Mouse (Mus musculus) neural tube, embryonic 14.5 days (tissue): ENCODE data around the gene Tfr2. TPM values are rescaled to one million over a fixed set of nuclear protein-coding genes. Genes with fewer than 3 reads are reported as not detected.

Experiments used
- ATAC-seq: fragments of 200-750 bp; cut with Nextera tagmentation; 2 replicates; pipeline ENCODE4 v1.8.0; 2017; ENCODE audit warnings: low read depth, mild to moderate bottlenecking, moderate TSS enrichment, moderate library complexity
- H3K27ac ChIP-seq: fragments of 300-500 bp; sonication (generic); 2 replicates; pipeline ENCODE4 v1.5.1; 2014; ENCODE audit warnings: low read depth, mild to moderate bottlenecking, control low read depth, low read length, moderate library complexity, mixed read lengths
- H3K27me3 ChIP-seq: fragments of 300-500 bp; sonication (generic); 2 replicates; pipeline ENCODE4 v1.6.1; 2014; ENCODE audit warnings: low read length; ENCODE audit not compliant: control insufficient read depth, insufficient read depth
- H3K36me3 ChIP-seq: fragments of 300-500 bp; sonication (generic); 2 replicates; pipeline ENCODE4 v1.6.1; 2014; ENCODE audit warnings: low read length, mixed read lengths; ENCODE audit not compliant: control insufficient read depth, insufficient read depth
- H3K4me1 ChIP-seq: fragments of 300-500 bp; sonication (generic); 2 replicates; pipeline ENCODE4 v1.6.1; 2014; ENCODE audit warnings: low read length; ENCODE audit not compliant: control insufficient read depth, insufficient read depth
- H3K4me2 ChIP-seq: fragments of 300-500 bp; sonication (generic); 2 replicates; pipeline ENCODE4 v1.6.1; 2014; ENCODE audit warnings: mild to moderate bottlenecking, low read depth, low read length, control low read depth
- H3K4me3 ChIP-seq: fragments of 300-500 bp; sonication (generic); 2 replicates; pipeline ENCODE4 v1.5.1; 2014; ENCODE audit warnings: low read depth, low read length, control low read depth, mixed read lengths
- H3K9ac ChIP-seq: fragments of 300-500 bp; sonication (generic); replicated peaks from 2 replicates; pipeline ENCODE4 v1.6.1; 2014; ENCODE audit warnings: low read depth, mild to moderate bottlenecking, control low read depth, low read length, mixed read lengths
- H3K9me3 ChIP-seq: fragments of 300-500 bp; sonication (generic); 2 replicates; pipeline ENCODE4 v1.6.1; 2016; ENCODE audit warnings: low read length; ENCODE audit not compliant: control insufficient read depth
- WGBS: fragments of 180-500 bp; shearing (Covaris S2); extraction: QIAGEN DNeasy Blood & Tissue Kit; methylation state at CpG from one replicate; pipeline ENCODE4 v1.1.7; 2014; 5-methylcytosine and 5-hydroxymethylcytosine counted together
- polyA plus RNA-seq: library from polyadenylated mRNA; unstranded; fragments of >200 nt; fragmentation: Nextera tagmentation; extraction: Ambion mirVana; gene quantifications from 2 replicates; pipeline ENCODE4 v1.2.1, GENCODE M21; 2014

The Tfr2 gene
- polyA plus RNA-seq, 1 experiment from 2014 or later = 5.8 TPM

GRCm38 (mm10) chr5:137527413-137527812, 42.2 kb upstream of the Tfr2 start:
- WGBS = 33% methylated on average over 1 of the region's 1 CpGs
- no peak overlapping the region for H3K4me2 ChIP-seq
- H3K4me1 ChIP-seq = peaks cover 11% of the 10 kb centered on the region; the same call in 1 of the 2 replicates
- H3K9me3 ChIP-seq = no peaks in the 10 kb centered on the region
- H3K9ac ChIP-seq = no peak overlapping the region
- H3K27me3 ChIP-seq = no peaks in the 10 kb centered on the region
- no peak overlapping the region for H3K4me3 ChIP-seq
- no peak for ATAC-seq
- no peak overlapping the region for H3K27ac ChIP-seq
- H3K36me3 ChIP-seq = peaks cover 61% of the 10 kb centered on the region

- no peaks in the 10 kb centered on the region for H3K27me3 ChIP-seq
- H3K4me3 ChIP-seq = no peak overlapping the region
- 87% methylated on average over 22 of the region's 22 CpGs for WGBS
- peaks cover 51% of the 10 kb centered on the region for H3K36me3 ChIP-seq
- peaks cover 11% of the 10 kb centered on the region; the same call in 1 of the 2 replicates for H3K4me1 ChIP-seq
- H3K4me2 ChIP-seq = no peak overlapping the region
- H3K9me3 ChIP-seq = no peaks in the 10 kb centered on the region
- ATAC-seq = no peak
- no peak overlapping the region for H3K9ac ChIP-seq
- H3K27ac ChIP-seq = no peak overlapping the region
These were observed 41.2 kb upstream of the Tfr2 start for GRCm38 (mm10) chr5:137528247-137528968.

GRCm38 (mm10) chr5:137529221-137529995, 40.2 kb upstream of the Tfr2 start:
- 0 out of 2 replicates have a peak overlapping the region, but pooled peaks have one; percentile 13 for H3K9ac ChIP-seq
- ATAC-seq = no peak
- H3K4me3 ChIP-seq = no peak overlapping the region
- no peaks in the 10 kb centered on the region for H3K9me3 ChIP-seq
- peak overlapping the region; percentile 93 for H3K4me2 ChIP-seq
- 70% methylated on average over 15 of the region's 15 CpGs for WGBS
- H3K36me3 ChIP-seq = peaks cover 42% of the 10 kb centered on the region
- peaks cover 11% of the 10 kb centered on the region; the same call in 1 of the 2 replicates for H3K4me1 ChIP-seq
- no peaks in the 10 kb centered on the region for H3K27me3 ChIP-seq
- H3K27ac ChIP-seq = peak overlapping the region; percentile 28; the same call in 1 of the 2 replicates

DNA sequence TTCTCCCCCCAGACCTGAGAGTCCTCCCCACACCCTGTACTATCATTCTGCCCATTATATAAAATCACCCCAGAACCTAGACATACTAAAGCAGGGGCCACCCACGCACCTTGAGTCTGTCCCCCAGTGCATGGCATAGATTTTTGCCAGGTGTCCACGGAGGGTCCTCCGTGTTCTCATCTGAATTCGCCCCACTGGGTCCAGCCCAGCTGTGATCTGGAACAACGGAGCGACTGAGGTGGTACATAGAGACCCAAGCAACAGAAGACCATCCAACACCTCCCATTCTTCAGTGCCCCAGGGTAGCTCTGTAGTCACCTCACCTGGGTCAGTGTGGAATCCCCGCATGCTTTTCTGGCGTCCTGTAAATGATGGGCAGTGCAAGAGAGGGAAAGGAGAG, 39.6 kb upstream of the Tfr2 start:
- peak overlapping the region; percentile 94 for H3K27ac ChIP-seq
- peaks cover 11% of the 10 kb centered on the region; the same call in 1 of the 2 replicates for H3K4me1 ChIP-seq
- H3K36me3 ChIP-seq = peaks cover 36% of the 10 kb centered on the region
- H3K27me3 ChIP-seq = no peaks in the 10 kb centered on the region
- WGBS = 72% methylated on average over 8 of the region's 8 CpGs
- H3K4me2 ChIP-seq = peak overlapping the region; percentile 93
- ATAC-seq = no peak
- H3K9ac ChIP-seq = peak overlapping the region; percentile 93
- peak overlapping the region; percentile 94 for H3K4me3 ChIP-seq
- H3K9me3 ChIP-seq = no peaks in the 10 kb centered on the region

GRCm38 (mm10) chr5:137530588-137531413, 38.8 kb upstream of the Tfr2 start:
- Histone ChIP-seq H3K27ac (peak overlapping the region; percentile 94), H3K4me1 (peaks cover 11% of the 10 kb centered on the region; the same call in 1 of the 2 replicates), H3K9ac (peak overlapping the region; percentile 93), H3K36me3 (peaks cover 29% of the 10 kb centered on the region), H3K27me3 (no peaks in the 10 kb centered on the region), H3K9me3 (no peaks in the 10 kb centered on the region), H3K4me2 (peak overlapping the region; percentile 93), H3K4me3 (peak overlapping the region; percentile 94)
- ATAC-seq = peak; percentile 67
- under 1% methylated on average over 45 of the region's 46 CpGs for WGBS

GRCm38 (mm10) chr5:137531414-137532130, 38.1 kb upstream of the Tfr2 start:
- Histone ChIP-seq H3K27me3 (no peaks in the 10 kb centered on the region), H3K9me3 (no peaks in the 10 kb centered on the region), H3K36me3 (peaks cover 29% of the 10 kb centered on the region), H3K27ac (peak overlapping the region; percentile 94), H3K4me3 (peak overlapping the region; percentile 94), H3K4me2 (peak overlapping the region; percentile 93), H3K4me1 (peaks cover 9% of the 10 kb centered on the region; the same call in 1 of the 2 replicates), H3K9ac (peak overlapping the region; percentile 93)
- ATAC-seq = peak; percentile 26
- under 1% methylated on average over 46 of the region's 51 CpGs for WGBS

GRCm38 (mm10) chr5:137532131-137532807, 37.4 kb upstream of the Tfr2 start:
- H3K4me3 ChIP-seq = peak overlapping the region; percentile 94
- peak overlapping the region; percentile 93 for H3K9ac ChIP-seq
- ATAC-seq = no peak

DNA sequence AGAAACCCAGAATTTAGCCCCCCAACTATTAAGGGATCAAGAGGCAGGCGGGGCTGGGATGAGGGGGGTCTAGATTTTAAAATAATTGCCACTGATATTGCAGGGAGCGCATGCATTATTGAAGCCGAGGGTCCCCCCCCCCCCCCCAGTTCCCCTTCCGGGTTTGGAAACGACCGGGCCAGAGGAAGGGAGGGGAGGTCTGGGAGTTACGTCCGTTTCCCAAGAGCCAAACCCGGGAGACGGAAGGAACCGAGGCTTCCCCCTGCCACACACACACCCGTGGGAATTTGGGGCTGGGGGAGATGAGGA, 36.9 kb upstream of the Tfr2 start:
- Histone ChIP-seq H3K27me3 (no peaks in the 10 kb centered on the region), H3K4me2 (peak overlapping the region; percentile 93), H3K9me3 (no peaks in the 10 kb centered on the region), H3K36me3 (peaks cover 21% of the 10 kb centered on the region), H3K4me3 (peak overlapping the region; percentile 94), H3K9ac (peak overlapping the region; percentile 93), H3K27ac (peak overlapping the region; percentile 94), H3K4me1 (peaks cover 9% of the 10 kb centered on the region; the same call in 1 of the 2 replicates)
- ATAC-seq = no peak
- WGBS = 0% methylated on average over 10 of the region's 12 CpGs

More at GRCm38 (mm10) chr5:137532131-137532807, 37.4 kb upstream of the Tfr2 start:
- WGBS = 1% methylated on average over 18 of the region's 19 CpGs
- Histone ChIP-seq H3K4me2 (peak overlapping the region; percentile 93), H3K27ac (peak overlapping the region; percentile 94), H3K9me3 (no peaks in the 10 kb centered on the region), H3K27me3 (no peaks in the 10 kb centered on the region), H3K4me1 (peaks cover 9% of the 10 kb centered on the region; the same call in 1 of the 2 replicates), H3K36me3 (peaks cover 26% of the 10 kb centered on the region)
